Mouse (Mus musculus) limb, embryonic 13.5 days (tissue): Measurements from ENCODE around the gene Nos2. TPM values are rescaled to one million over a fixed set of nuclear protein-coding genes. Genes with fewer than 3 reads are reported as not detected.

ENCODE experiments used
- ATAC-seq: fragments of 200-750 bp; cut with Nextera tagmentation; 2 replicates; pipeline ENCODE4 v1.8.0; 2017; ENCODE audit warnings: low read depth, moderate number of reproducible peaks, moderate TSS enrichment; ENCODE audit not compliant: low FRiP score
- H3K27ac ChIP-seq: fragments of 300-500 bp; sonication (generic); 2 replicates; pipeline ENCODE4 v1.5.1; 2015; ENCODE audit warnings: inconsistent platforms, mild to moderate bottlenecking, moderate library complexity
- H3K27me3 ChIP-seq: fragments of 300-500 bp; sonication (generic); 2 replicates; pipeline ENCODE4 v1.6.1; 2015; ENCODE audit warnings: mild to moderate bottlenecking, inconsistent platforms
- H3K36me3 ChIP-seq: fragments of 300-500 bp; sonication (generic); 2 replicates; pipeline ENCODE4 v1.6.1; 2015; ENCODE audit warnings: inconsistent platforms, mild to moderate bottlenecking, moderate library complexity
- H3K4me1 ChIP-seq: fragments of 300-500 bp; sonication (generic); 2 replicates; pipeline ENCODE4 v1.6.1; 2015; ENCODE audit warnings: inconsistent platforms
- H3K4me2 ChIP-seq: fragments of 300-500 bp; sonication (generic); replicated peaks from 2 replicates; pipeline ENCODE4 v1.6.1; 2015; ENCODE audit warnings: inconsistent platforms, mild to moderate bottlenecking, moderate library complexity
- H3K4me3 ChIP-seq: fragments of 300-500 bp; sonication (generic); 2 replicates; pipeline ENCODE4 v1.5.1; 2015; ENCODE audit warnings: moderate library complexity, mild to moderate bottlenecking, inconsistent platforms
- H3K9ac ChIP-seq: fragments of 300-500 bp; sonication (generic); 2 replicates; pipeline ENCODE4 v1.6.1; 2015; ENCODE audit warnings: mild to moderate bottlenecking, inconsistent platforms
- H3K9me3 ChIP-seq: fragments of 300-500 bp; sonication (generic); 2 replicates; pipeline ENCODE4 v1.6.1; 2016; ENCODE audit warnings: inconsistent platforms
- WGBS: fragments of 180-500 bp; shearing (Covaris S2); methylation state at CpG from one replicate; pipeline ENCODE4 v1.1.7; 2015; 5-methylcytosine and 5-hydroxymethylcytosine counted together
- polyA plus RNA-seq: library from polyadenylated mRNA; unstranded; fragments of >200 nt; fragmentation: Nextera tagmentation; extraction: Ambion mirVana; gene quantifications from 2 replicates; pipeline ENCODE4 v1.2.1, GENCODE M21; 2015

Gene Nos2
- polyA plus RNA-seq, 1 experiment from 2014 or later: 1.3 TPM

DNA sequence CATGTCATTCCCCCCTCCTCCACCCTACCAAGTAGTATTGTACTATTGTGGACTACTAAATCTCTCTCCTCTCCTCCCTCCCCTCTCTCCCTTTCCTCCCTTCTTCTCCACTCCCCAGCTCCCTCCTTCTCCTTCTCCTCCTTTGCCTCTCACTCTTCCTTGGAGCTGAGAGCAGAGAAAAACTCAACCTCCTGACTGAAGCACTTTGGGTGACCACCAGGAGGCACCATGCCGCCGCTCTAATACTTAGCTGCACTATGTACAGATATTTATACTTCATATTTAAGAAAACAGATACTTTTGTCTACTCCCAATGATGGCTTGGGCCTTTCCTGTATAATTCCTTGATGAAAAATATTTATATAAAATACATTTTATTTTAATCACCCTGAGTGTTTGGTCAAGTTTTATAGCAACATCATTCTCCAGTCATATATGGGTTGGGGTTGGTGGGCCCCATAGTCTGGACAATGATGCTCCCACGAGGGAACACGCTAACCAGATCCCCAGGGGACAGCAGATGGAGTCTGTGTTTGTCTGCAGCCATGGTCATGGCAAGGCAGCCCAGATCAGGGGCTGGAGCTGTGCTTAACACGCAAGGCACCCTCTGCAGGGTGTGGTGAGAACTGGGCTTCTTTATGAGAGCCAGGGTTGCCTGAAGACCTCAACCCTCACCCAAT, 39.4 kb downstream of the Nos2 start:
- Histone ChIP-seq H3K4me2 (no peak overlapping the region), H3K27me3 (peaks cover 4% of the 10 kb centered on the region; the same call in 1 of the 2 replicates), H3K9ac (no peak overlapping the region), H3K4me3 (no peak overlapping the region), H3K36me3 (no peaks in the 10 kb centered on the region), H3K27ac (no peak overlapping the region), H3K9me3 (no peaks in the 10 kb centered on the region), H3K4me1 (no peaks in the 10 kb centered on the region)
- ATAC-seq: no peak
- WGBS: 59% methylated on average over 5 of the region's 5 CpGs

DNA sequence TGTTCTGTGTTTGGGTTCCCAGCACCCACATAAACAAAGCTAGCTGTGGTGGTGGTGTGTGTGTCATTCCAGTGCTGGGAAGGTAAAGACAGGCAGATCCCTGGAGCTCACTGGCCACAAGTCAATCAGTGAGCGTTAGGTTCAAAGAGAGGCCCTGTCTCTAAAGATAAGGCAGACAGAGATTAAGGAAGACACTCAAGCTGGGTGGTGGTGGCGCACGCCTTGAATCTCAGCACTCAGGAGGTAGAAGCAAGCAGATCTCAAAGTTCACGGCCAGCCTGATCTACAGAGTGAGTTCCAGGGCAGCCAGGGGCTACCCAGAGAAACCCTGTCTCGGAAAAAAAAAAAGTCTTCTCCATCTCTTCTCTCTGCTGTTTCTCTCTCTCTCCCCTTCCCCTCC, 40.6 kb downstream of the Nos2 start:
- Histone ChIP-seq H3K4me1 (no peaks in the 10 kb centered on the region), H3K36me3 (no peaks in the 10 kb centered on the region), H3K27ac (no peak overlapping the region), H3K9me3 (no peaks in the 10 kb centered on the region), H3K27me3 (peaks cover 4% of the 10 kb centered on the region; the same call in 1 of the 2 replicates), H3K9ac (no peak overlapping the region), H3K4me2 (no peak overlapping the region), H3K4me3 (no peak overlapping the region)
- WGBS: 77% methylated on average over 5 of the region's 5 CpGs
- ATAC-seq: no peak

DNA sequence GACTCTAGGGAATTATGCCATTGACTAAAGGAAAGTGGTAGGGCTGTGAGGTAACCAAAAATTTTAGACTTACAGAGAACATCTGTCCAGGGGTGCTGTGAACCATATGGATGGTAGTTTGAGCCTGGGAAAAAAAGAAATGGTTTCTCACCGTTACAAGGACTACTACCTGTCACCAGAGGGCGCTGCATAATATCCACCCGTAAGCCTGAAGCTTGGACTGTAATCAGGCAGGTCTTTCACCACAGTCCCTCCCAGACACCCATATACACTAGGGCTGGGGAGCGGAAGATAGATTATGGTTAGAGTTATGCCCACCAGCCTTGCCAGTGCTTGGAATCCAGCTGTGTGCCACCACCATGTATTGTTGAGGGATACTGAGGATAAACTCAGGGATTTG, 46.8 kb downstream of the Nos2 start:
- no peaks in the 10 kb centered on the region for H3K9me3 ChIP-seq
- ATAC-seq: no peak
- H3K36me3 ChIP-seq: no peaks in the 10 kb centered on the region
- no peak overlapping the region for H3K9ac ChIP-seq
- H3K27ac ChIP-seq: no peak overlapping the region
- H3K4me1 ChIP-seq: peaks cover 5% of the 10 kb centered on the region
- WGBS: 25% methylated on average over 4 of the region's 4 CpGs
- no peaks in the 10 kb centered on the region for H3K27me3 ChIP-seq
- no peak overlapping the region for H3K4me3 ChIP-seq
- H3K4me2 ChIP-seq: no peak overlapping the region

DNA sequence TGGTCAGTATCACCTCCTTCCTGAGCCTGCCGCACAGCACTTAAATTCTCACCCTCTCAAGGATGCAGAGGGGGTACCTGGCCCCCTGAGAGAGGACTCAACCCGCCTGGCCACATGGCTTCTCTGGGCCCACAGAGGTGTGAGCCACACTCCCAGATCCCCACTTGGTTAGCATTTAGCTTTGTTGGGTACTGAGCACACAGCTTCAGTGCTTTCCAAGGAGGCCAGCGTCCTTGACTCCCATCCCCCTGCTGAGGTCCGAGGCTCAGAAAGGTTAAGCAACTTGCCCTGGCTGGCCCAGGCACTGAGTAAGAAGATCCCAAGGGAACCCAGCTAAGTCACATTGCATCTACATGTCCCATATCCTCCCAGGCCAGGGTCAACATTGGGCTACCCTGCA, 47.5 kb downstream of the Nos2 start:
- Histone ChIP-seq H3K9ac (no peak overlapping the region), H3K27ac (no peak overlapping the region), H3K4me3 (no peak overlapping the region), H3K27me3 (no peaks in the 10 kb centered on the region), H3K36me3 (no peaks in the 10 kb centered on the region), H3K9me3 (no peaks in the 10 kb centered on the region), H3K4me2 (no peak overlapping the region), H3K4me1 (peaks cover 12% of the 10 kb centered on the region)
- 71% methylated on average over 4 of the region's 4 CpGs for WGBS
- no peak for ATAC-seq

DNA sequence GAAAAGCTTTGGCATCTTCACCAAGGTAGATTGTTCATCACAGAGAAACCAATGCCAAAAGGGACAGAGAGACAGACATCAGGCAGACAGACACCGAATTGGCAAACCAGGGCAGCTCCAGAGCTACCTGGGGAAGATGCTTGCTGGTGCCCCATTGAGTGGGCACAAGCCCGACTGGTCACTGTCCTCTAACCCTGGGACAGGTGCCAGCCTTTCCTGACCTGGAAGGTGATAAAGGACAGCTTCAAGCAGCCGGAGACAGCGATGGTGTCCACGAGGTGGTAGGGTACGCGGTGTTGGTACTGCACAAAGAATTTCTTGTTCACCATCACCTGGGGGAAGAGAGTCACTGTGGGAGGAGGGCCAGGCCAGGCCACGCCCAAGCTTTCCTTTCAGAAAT, 50.5 kb downstream of the Nos2 start:
- Histone ChIP-seq H3K27me3 (no peaks in the 10 kb centered on the region), H3K36me3 (no peaks in the 10 kb centered on the region), H3K9ac (no peak overlapping the region), H3K27ac (no peak overlapping the region), H3K4me3 (no peak overlapping the region), H3K4me2 (no peak overlapping the region), H3K4me1 (peaks cover 17% of the 10 kb centered on the region), H3K9me3 (no peaks in the 10 kb centered on the region)
- ATAC-seq: no peak
- 89% methylated on average over 8 of the region's 8 CpGs for WGBS

DNA sequence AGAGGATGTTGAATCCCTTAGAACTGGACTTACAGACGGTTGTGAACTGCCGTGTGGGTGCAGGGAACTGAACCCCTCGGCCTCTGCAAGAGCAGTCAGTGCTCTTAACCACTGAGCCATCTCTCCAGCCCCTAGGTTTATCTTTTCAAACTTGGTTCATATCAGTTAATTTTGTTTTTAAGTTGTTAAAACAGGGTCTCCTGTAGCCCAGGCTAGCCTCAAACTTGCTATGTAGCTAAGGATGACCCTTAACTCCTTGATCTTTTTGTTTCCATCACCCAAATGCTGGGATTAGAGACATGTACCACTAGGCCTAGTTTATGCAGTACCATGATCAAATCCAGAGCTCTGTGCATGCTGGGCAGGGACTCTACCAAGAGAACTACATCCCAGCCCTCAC, 51.2 kb downstream of the Nos2 start:
- H3K36me3 ChIP-seq: no peaks in the 10 kb centered on the region
- WGBS: 79% methylated on average over 3 of the region's 3 CpGs
- H3K4me2 ChIP-seq: no peak overlapping the region
- H3K9ac ChIP-seq: no peak overlapping the region
- no peaks in the 10 kb centered on the region for H3K9me3 ChIP-seq
- no peaks in the 10 kb centered on the region for H3K27me3 ChIP-seq
- no peak for ATAC-seq
- peaks cover 17% of the 10 kb centered on the region for H3K4me1 ChIP-seq
- H3K27ac ChIP-seq: no peak overlapping the region
- no peak overlapping the region for H3K4me3 ChIP-seq

DNA sequence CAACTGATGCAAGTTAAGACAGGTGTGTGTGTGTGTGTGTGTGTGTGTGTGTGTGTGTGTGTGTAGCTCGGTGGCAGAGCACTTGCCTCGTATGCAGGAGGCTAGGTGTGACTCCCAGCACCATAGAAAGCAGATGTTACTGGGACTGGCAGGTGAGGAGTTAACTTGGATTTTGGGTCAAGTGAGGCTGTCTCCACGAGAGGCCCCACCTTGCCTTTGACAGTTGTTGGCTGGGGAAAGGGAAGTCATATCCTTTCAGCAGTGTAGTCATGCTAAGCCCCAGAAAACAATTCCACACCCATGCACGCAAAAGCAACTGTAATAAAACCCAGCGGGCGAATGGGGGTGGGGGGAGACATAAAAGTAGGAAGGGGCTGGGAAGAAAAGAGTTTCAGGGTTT, 51.7 kb downstream of the Nos2 start:
- no peak overlapping the region for H3K9ac ChIP-seq
- H3K4me3 ChIP-seq: no peak overlapping the region
- ATAC-seq: peak; percentile 40; the same call in 1 of the 2 replicates
- no peaks in the 10 kb centered on the region for H3K36me3 ChIP-seq
- no peaks in the 10 kb centered on the region for H3K9me3 ChIP-seq
- H3K4me1 ChIP-seq: peaks cover 17% of the 10 kb centered on the region
- WGBS: 10% methylated on average over 6 of the region's 6 CpGs
- no peak overlapping the region for H3K4me2 ChIP-seq
- H3K27ac ChIP-seq: no peak overlapping the region
- H3K27me3 ChIP-seq: no peaks in the 10 kb centered on the region

DNA sequence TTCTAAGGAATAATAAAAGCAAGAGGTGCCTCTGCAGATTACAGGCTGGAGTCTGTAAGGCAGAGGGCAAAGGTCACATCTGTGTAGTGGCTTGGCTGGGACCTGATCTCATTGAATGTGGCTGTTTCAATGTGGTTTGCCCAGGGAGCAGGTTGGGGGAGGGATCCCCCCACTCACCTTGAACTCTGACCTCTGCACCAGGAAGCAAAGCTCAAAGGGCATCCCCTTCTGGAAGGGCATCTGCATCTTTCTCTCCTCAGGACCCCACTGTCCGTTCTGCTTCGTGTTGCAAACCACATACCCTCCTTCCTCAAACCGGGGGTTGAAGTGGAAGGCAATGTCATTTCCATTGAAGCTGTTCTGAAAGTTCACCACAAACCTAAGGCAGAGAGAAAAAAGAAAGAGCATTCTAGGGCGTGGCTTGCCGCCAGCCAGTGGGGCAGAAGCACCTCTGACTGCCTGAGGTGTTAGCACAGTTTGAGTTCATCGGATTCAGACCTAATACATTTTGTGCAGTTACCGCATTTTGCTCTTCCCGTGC, 52.3 kb downstream of the Nos2 start:
- H3K9me3 ChIP-seq: no peaks in the 10 kb centered on the region
- H3K4me3 ChIP-seq: no peak overlapping the region
- H3K4me1 ChIP-seq: peaks cover 17% of the 10 kb centered on the region
- no peaks in the 10 kb centered on the region for H3K27me3 ChIP-seq
- H3K27ac ChIP-seq: no peak overlapping the region; the same call in 1 of the 2 replicates
- H3K36me3 ChIP-seq: no peaks in the 10 kb centered on the region
- WGBS: 43% methylated on average over 8 of the region's 8 CpGs
- peak; percentile 28; the same call in 1 of the 2 replicates for ATAC-seq
- H3K4me2 ChIP-seq: 0 out of 2 replicates have a peak overlapping the region, but pooled peaks have one; percentile 7
- H3K9ac ChIP-seq: no peak overlapping the region

DNA sequence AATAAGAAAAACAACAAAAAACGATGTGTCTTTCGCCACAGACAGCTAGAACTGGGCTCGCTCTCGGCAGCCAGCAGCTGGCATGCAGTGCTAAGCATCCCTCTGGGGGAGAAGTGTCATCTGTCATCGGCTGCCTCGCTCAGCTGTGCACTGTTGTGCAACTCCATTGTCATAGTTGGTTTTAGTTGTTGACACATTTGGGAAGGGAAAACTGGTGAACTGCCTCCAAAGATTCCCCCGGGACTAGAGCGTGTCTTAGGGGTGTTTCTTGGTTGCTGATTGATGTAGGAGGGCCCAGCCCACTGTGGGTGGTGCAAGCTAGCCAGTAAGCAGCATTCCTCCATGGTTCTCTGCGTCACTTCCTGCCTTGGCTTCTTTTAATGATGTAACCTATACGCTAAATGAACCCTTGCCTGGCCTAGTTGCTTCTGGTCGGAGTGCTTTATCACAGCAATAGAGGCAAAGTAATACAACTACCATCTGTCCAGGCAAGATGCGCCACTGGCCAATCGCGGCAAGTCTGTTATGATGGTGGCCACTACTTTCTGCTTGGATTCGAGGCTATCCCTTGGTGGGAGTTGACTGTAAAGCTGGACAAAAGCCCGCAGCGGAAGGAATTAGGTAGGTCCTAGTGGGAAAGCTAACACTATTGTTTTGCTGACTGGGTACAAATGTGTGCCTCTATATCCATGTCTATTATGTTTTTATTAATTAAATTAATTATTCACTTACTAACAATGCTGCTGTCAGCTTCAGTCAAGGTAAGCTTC, 53.0 kb downstream of the Nos2 start:
- H3K4me2 ChIP-seq: 0 out of 2 replicates have a peak overlapping the region, but pooled peaks have one; percentile 7

DNA sequence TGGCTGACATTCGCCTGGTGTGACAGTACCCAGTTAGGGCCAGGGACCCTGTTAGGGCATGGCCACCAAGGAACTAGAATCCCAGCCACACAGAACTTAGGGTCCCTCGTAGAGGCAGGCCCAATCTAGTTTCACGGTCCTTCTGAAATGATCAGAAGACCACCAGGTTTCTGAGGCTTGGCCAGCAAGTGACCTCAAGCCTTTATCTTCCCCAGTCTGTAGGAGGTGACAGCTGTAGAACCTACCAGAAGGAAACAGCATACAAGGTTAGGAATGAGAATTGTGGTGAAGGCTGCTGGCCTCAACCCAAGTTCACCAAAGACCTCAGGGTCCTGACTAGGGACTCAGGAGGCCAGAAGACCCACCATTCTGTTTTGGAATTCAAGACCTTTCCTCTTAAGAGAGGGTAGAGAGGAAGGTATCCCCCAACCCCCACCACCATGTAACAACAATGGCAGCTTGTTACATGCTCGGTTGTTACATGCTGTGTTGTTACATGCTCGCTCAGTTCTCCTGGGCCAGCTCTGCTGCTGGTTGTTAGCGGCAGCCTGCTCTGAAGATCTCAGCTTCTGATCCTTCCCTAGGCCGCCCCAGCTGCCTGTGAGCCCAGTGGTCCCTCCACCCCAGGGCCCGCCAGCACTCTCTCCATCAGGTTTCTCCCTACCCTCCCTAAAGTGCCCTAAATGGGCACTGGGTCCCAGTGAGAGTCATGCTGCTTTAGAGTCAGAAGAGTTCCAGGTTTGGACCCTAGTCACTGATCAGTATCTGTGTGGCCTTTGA, 56.3 kb downstream of the Nos2 start:
- Histone ChIP-seq H3K36me3 (no peaks in the 10 kb centered on the region), H3K27ac (no peak overlapping the region), H3K4me2 (no peak overlapping the region), H3K4me1 (peaks cover 16% of the 10 kb centered on the region), H3K4me3 (no peak overlapping the region), H3K9me3 (no peaks in the 10 kb centered on the region), H3K9ac (no peak overlapping the region), H3K27me3 (no peaks in the 10 kb centered on the region)
- ATAC-seq: no peak
- 74% methylated on average over 8 of the region's 8 CpGs for WGBS

More for the DNA sequence above, 53.0 kb downstream of the Nos2 start:
- no peak overlapping the region for H3K9ac ChIP-seq
- no peak overlapping the region for H3K4me3 ChIP-seq
- no peaks in the 10 kb centered on the region for H3K27me3 ChIP-seq
- no peaks in the 10 kb centered on the region for H3K36me3 ChIP-seq
- H3K9me3 ChIP-seq: no peaks in the 10 kb centered on the region
- H3K27ac ChIP-seq: no peak overlapping the region
- H3K4me1 ChIP-seq: peaks cover 17% of the 10 kb centered on the region
- WGBS: 68% methylated on average over 17 of the region's 17 CpGs
- ATAC-seq: no peak

DNA sequence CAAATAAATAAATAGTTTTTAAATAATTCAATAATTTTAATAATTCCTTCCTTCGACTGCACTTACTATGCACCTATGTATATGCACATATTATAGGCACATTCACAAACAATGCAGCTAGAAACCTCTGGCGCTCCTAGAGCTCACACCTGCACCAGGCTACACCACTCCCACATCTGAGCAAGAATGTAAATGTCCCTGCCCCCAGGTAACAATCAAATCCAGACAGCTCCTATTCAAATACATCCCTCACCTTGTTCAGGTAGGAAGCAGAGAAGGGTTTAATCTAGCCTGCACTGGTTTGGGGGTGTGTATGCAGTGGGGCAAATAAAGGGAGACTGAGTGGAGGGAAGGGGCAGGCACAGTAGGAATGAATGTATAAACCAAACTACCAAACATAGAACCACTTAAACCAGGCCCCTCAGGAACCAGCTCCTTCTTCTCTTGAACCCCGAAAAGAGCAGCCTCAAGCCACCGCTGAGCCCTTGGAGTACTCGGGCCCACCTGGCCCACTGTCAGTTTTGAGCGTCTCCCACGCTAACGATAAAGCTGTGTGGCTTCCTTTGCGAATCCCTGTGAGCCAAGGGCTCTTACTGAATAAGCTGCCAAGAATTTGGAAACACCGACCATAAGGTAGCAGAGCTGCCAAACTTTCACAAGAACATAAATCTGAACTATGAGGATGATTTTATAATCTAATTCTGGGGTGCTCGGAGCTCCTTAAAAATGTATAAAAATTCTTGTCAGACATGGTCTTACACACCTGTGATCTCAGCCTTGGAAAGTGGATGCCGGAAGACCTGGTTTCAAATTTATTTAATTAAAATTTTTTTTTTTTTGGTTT, 57.8 kb downstream of the Nos2 start:
- peaks cover 2% of the 10 kb centered on the region; the same call in 1 of the 2 replicates for H3K4me1 ChIP-seq
- no peak for ATAC-seq
- no peaks in the 10 kb centered on the region for H3K27me3 ChIP-seq
- H3K36me3 ChIP-seq: no peaks in the 10 kb centered on the region
- no peak overlapping the region for H3K27ac ChIP-seq
- 81% methylated on average over 12 of the region's 12 CpGs for WGBS
- H3K4me3 ChIP-seq: no peak overlapping the region
- no peak overlapping the region for H3K9ac ChIP-seq
- H3K9me3 ChIP-seq: no peaks in the 10 kb centered on the region
- no peak overlapping the region for H3K4me2 ChIP-seq
